Mouse (Mus musculus): Measurements from ENCODE around the gene BC049352. TPM values are rescaled to one million over a fixed set of nuclear protein-coding genes. Genes with fewer than 3 reads are reported as not detected.
A peak's percentile ranks its signal among the peaks of the same experiment; 100 is the strongest.

Gene BC049352
- polyA plus RNA-seq, 1 experiment from 2014 or later: not detected

DNA sequence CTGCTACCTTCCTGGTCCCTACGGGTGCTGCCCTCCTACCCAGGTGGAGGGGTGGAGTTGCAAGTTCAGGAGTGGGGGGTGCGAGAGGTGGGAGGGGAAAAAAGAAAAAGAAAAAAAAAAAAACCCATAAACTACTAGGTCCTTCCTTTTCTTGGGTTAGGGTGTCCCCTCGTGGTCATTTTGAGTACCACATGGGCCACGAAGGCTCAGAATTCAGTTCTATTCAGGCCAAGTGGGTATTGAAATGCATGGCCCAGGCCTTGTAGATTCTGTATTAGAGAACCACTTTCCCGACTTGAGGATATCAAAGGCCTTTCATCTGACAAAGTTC, 35.6 kb upstream of the BC049352 start:
- Histone ChIP-seq H3K9me3 (replicated peaks; ENCODE audit: control insufficient read depth, low read length) (no peaks in the 10 kb centered on the region), H3K27me3 (replicated peaks; ENCODE audit: control insufficient read depth, insufficient read depth, low read length) (peaks cover 35% of the 10 kb centered on the region), H3K4me2 (ENCODE audit: low read length) (peak overlapping the region; percentile 57), H3K4me1 (ENCODE audit: control insufficient read depth, insufficient read depth, low read length) (peaks cover 5% of the 10 kb centered on the region; the same call in 1 of the 2 replicates), H3K9ac (ENCODE audit: low read length) (peak overlapping the region; percentile 35), H3K27ac (ENCODE audit: low read depth, low read length) (no peak overlapping the region), H3K36me3 (ENCODE audit: control insufficient read depth, insufficient read depth, low read length) (no peaks in the 10 kb centered on the region), H3K4me3 (ENCODE audit: low read depth, low read length) (peak overlapping the region; percentile 22)
- DNase-seq (ENCODE audit: low spot score) (peak; percentile 76), ATAC-seq (no peak; the same call in 1 of the 2 replicates)
- WGBS: under 1% methylated on average over 5 of the region's 5 CpGs

DNA sequence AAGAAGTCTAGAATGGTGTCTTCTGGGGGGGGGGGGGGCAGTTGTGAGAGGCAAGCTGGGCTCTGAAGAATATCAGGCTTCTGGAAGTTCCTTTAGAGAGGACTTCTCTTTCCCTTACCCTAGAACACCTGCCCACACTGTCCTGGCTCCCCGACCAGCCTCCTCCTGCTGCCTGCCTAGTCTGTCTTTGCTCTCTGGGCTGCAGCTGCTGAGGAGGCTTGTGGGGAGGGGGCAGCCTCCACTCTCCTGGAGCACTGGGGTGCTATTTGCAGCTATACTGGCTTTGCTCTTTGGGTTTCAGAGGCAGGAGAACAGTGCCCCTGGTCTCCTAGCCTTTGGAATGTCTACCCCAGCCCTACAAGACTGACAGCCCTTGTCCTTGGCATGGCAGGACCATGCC, 30.9 kb upstream of the BC049352 start:
- H3K4me1 ChIP-seq (ENCODE audit: control insufficient read depth, insufficient read depth, low read length): peaks cover 2% of the 10 kb centered on the region; the same call in 1 of the 2 replicates
- H3K4me3 ChIP-seq (ENCODE audit: low read depth, low read length): no peak overlapping the region
- H3K27ac ChIP-seq (ENCODE audit: low read depth, low read length): no peak overlapping the region
- DNase-seq (ENCODE audit: low spot score): no peak
- WGBS: 30% methylated on average over 1 of the region's 1 CpGs
- no peak overlapping the region for H3K4me2 ChIP-seq (ENCODE audit: low read length)
- no peak overlapping the region for H3K9ac ChIP-seq (ENCODE audit: low read length)
- ATAC-seq: no peak
- no peaks in the 10 kb centered on the region for H3K9me3 ChIP-seq (replicated peaks; ENCODE audit: control insufficient read depth, low read length)
- peaks cover 13% of the 10 kb centered on the region for H3K27me3 ChIP-seq (replicated peaks; ENCODE audit: control insufficient read depth, insufficient read depth, low read length)
- H3K36me3 ChIP-seq (ENCODE audit: control insufficient read depth, insufficient read depth, low read length): no peaks in the 10 kb centered on the region

DNA sequence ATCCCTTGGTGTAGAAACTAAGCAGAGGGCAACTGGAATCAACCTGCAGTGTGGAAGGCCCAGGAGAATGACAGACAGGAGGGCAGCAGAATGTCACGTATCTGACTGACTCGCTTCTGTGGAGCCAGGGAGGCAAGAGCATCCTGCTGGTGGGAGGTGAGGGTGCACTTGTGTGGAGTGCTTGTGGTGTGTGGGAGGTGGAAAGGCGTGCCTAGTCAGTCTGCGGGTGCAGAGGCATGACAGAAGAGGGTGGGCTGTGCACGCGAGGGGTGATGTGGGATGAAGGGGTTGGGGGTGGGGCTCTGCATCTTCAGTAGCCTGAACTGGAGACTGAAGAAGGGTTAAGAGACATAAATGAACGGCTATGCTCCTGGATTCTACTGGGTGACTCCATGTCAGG, 28.4 kb upstream of the BC049352 start:
- Histone ChIP-seq H3K9me3 (replicated peaks; ENCODE audit: control insufficient read depth, low read length) (no peaks in the 10 kb centered on the region), H3K4me1 (ENCODE audit: control insufficient read depth, insufficient read depth, low read length) (no peaks in the 10 kb centered on the region), H3K4me2 (ENCODE audit: low read length) (no peak overlapping the region), H3K4me3 (ENCODE audit: low read depth, low read length) (no peak overlapping the region), H3K27me3 (replicated peaks; ENCODE audit: control insufficient read depth, insufficient read depth, low read length) (0 out of 2 replicates have a peak, but pooled peaks cover 4% of the 10 kb centered on the region), H3K9ac (ENCODE audit: low read length) (no peak overlapping the region), H3K27ac (ENCODE audit: low read depth, low read length) (no peak overlapping the region), H3K36me3 (ENCODE audit: control insufficient read depth, insufficient read depth, low read length) (no peaks in the 10 kb centered on the region)
- DNase-seq (ENCODE audit: low spot score) (no peak), ATAC-seq (no peak)
- 74% methylated on average over 7 of the region's 7 CpGs for WGBS

DNA sequence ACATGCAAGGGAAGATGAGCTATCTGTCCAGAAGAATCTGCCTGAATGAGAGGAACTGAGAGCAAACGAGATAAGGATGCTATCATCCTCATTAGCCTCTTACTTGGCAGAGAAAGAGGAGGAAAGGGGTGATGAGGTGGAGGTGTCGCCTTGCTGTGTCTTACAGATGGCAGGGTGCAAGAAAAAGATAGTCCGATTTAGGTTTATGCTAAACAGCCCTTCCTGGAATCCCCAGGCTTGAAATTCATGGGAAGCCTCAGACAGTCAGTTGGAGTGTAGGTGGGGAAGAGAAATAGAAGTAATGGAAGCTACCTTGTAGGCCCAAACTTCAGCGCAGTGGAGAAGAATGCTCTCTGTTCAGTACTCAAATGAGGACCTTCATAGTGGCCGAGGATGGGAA, 13.9 kb upstream of the BC049352 start:
- no peak for DNase-seq (ENCODE audit: low spot score)
- H3K4me3 ChIP-seq (ENCODE audit: low read depth, low read length): no peak overlapping the region
- no peak overlapping the region for H3K9ac ChIP-seq (ENCODE audit: low read length)
- no peak overlapping the region for H3K4me2 ChIP-seq (ENCODE audit: low read length)
- no peaks in the 10 kb centered on the region for H3K27me3 ChIP-seq (replicated peaks; ENCODE audit: control insufficient read depth, insufficient read depth, low read length)
- H3K27ac ChIP-seq (ENCODE audit: low read depth, low read length): no peak overlapping the region
- WGBS: 76% methylated on average over 5 of the region's 5 CpGs
- H3K9me3 ChIP-seq (replicated peaks; ENCODE audit: control insufficient read depth, low read length): no peaks in the 10 kb centered on the region
- no peaks in the 10 kb centered on the region for H3K36me3 ChIP-seq (ENCODE audit: control insufficient read depth, insufficient read depth, low read length)
- H3K4me1 ChIP-seq (ENCODE audit: control insufficient read depth, insufficient read depth, low read length): no peaks in the 10 kb centered on the region
- no peak for ATAC-seq

DNA sequence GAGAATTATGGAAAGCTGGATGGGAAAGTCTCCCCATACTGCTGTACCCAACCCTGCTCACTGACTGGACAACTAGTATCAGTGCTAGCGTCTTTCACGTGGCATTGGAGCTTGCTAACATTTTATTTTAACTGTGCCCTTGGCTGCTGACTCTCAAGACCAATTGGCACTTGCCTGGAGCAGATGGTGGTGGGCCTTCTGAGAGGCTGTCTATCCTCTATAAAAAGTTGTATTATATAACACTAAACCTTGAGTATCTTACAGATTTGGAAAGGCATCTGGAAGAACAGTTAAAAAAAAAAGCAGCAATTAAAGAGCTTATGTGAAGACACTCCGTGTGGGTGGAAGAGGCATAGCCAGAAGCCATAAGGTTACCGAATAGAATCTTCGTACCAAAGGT, 11.7 kb upstream of the BC049352 start:
- WGBS: 86% methylated on average over 5 of the region's 5 CpGs
- Histone ChIP-seq H3K9ac (ENCODE audit: low read length) (no peak overlapping the region), H3K4me3 (ENCODE audit: low read depth, low read length) (no peak overlapping the region), H3K36me3 (ENCODE audit: control insufficient read depth, insufficient read depth, low read length) (no peaks in the 10 kb centered on the region), H3K4me1 (ENCODE audit: control insufficient read depth, insufficient read depth, low read length) (no peaks in the 10 kb centered on the region), H3K4me2 (ENCODE audit: low read length) (no peak overlapping the region), H3K9me3 (replicated peaks; ENCODE audit: control insufficient read depth, low read length) (no peaks in the 10 kb centered on the region), H3K27me3 (replicated peaks; ENCODE audit: control insufficient read depth, insufficient read depth, low read length) (no peaks in the 10 kb centered on the region), H3K27ac (ENCODE audit: low read depth, low read length) (no peak overlapping the region)
- DNase-seq (ENCODE audit: low spot score) (no peak), ATAC-seq (no peak)

DNA sequence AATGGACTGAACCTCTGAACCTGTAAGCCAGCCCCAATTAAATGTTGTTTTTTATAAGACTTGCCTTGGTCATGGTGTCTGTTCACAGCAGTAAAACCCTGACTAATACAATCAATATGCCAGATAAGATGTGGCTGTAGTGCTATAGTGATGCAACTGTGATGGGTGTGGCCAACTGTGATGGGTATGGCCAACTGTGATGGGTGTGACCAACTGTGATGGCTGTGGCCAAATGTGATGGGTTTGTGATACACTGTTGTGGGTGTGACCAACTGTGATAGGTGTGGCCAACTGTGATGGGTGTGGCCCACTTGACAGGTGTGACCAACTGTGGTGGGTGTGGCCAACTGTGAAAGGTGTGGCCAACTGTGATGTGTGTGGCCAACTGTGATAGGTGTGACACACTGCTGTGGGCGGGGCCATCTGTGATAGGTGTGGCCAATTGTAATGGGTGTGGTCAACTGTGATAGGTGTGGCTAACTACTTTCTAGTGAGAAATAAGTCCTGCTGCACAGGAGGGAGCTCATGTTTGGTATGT, 10.7 kb upstream of the BC049352 start:
- H3K27ac ChIP-seq (ENCODE audit: low read depth, low read length): no peak overlapping the region
- no peaks in the 10 kb centered on the region for H3K36me3 ChIP-seq (ENCODE audit: control insufficient read depth, insufficient read depth, low read length)
- H3K9ac ChIP-seq (ENCODE audit: low read length): no peak overlapping the region
- H3K9me3 ChIP-seq (replicated peaks; ENCODE audit: control insufficient read depth, low read length): no peaks in the 10 kb centered on the region
- no peak overlapping the region for H3K4me3 ChIP-seq (ENCODE audit: low read depth, low read length)
- WGBS: 79% methylated on average over 1 of the region's 1 CpGs
- no peaks in the 10 kb centered on the region for H3K27me3 ChIP-seq (replicated peaks; ENCODE audit: control insufficient read depth, insufficient read depth, low read length)
- H3K4me2 ChIP-seq (ENCODE audit: low read length): no peak overlapping the region
- ATAC-seq (no peak), DNase-seq (ENCODE audit: low spot score) (no peak)
- H3K4me1 ChIP-seq (ENCODE audit: control insufficient read depth, insufficient read depth, low read length): no peaks in the 10 kb centered on the region

DNA sequence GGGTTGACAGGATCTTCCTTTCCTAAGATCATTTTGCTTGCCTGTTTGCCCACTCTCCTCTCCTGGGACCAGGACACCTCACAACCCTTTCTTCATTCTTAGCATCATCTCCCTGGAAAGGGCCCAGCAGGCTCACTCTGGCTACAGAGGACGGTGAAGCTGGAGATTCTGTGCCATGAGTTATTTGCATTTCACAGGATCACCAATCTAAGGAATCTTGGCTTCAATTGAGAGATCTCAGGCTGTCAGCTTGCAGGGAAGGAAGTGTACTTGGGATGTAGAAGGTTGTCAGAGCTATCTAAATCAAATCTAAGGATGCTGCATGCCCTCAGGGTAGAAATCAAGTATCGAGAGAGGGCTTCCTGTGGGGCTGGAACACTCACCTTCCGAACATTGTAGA, 8.3 kb upstream of the BC049352 start:
- Histone ChIP-seq H3K36me3 (ENCODE audit: control insufficient read depth, insufficient read depth, low read length) (no peaks in the 10 kb centered on the region), H3K27ac (ENCODE audit: low read depth, low read length) (no peak overlapping the region), H3K9me3 (replicated peaks; ENCODE audit: control insufficient read depth, low read length) (no peaks in the 10 kb centered on the region), H3K9ac (ENCODE audit: low read length) (no peak overlapping the region), H3K27me3 (replicated peaks; ENCODE audit: control insufficient read depth, insufficient read depth, low read length) (no peaks in the 10 kb centered on the region), H3K4me3 (ENCODE audit: low read depth, low read length) (no peak overlapping the region), H3K4me2 (ENCODE audit: low read length) (no peak overlapping the region), H3K4me1 (ENCODE audit: control insufficient read depth, insufficient read depth, low read length) (no peaks in the 10 kb centered on the region)
- DNase-seq (ENCODE audit: low spot score) (no peak), ATAC-seq (no peak)
- 80% methylated on average over 3 of the region's 3 CpGs for WGBS

DNA sequence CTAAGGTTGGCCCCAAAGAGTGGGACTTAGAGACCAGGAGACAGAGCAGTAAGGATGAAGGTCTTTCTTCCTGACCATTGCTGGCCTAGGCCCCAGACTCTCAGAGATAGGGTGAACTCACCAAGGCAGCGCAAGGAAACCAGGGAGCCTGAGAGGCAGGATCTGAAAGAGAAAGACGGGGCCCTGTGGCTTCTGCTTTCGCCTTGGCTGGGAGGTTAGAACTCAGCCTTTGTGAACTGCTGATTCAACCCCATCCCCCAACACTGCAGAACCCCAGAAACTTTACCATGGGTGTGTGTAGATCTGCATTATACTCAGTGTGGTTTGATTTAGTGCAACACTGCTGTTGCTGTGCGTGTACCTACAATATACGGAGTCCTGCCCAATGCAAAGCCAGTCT, 2.5 kb upstream of the BC049352 start:
- H3K9ac ChIP-seq (ENCODE audit: low read length): no peak overlapping the region
- H3K4me3 ChIP-seq (ENCODE audit: low read depth, low read length): no peak overlapping the region
- ATAC-seq: no peak
- H3K27me3 ChIP-seq (replicated peaks; ENCODE audit: control insufficient read depth, insufficient read depth, low read length): no peaks in the 10 kb centered on the region
- no peak overlapping the region for H3K27ac ChIP-seq (ENCODE audit: low read depth, low read length)
- no peaks in the 10 kb centered on the region for H3K4me1 ChIP-seq (ENCODE audit: control insufficient read depth, insufficient read depth, low read length)
- no peaks in the 10 kb centered on the region for H3K36me3 ChIP-seq (ENCODE audit: control insufficient read depth, insufficient read depth, low read length)
- WGBS: 87% methylated on average over 5 of the region's 5 CpGs
- H3K9me3 ChIP-seq (replicated peaks; ENCODE audit: control insufficient read depth, low read length): no peaks in the 10 kb centered on the region
- DNase-seq (ENCODE audit: low spot score): no peak
- H3K4me2 ChIP-seq (ENCODE audit: low read length): no peak overlapping the region

DNA sequence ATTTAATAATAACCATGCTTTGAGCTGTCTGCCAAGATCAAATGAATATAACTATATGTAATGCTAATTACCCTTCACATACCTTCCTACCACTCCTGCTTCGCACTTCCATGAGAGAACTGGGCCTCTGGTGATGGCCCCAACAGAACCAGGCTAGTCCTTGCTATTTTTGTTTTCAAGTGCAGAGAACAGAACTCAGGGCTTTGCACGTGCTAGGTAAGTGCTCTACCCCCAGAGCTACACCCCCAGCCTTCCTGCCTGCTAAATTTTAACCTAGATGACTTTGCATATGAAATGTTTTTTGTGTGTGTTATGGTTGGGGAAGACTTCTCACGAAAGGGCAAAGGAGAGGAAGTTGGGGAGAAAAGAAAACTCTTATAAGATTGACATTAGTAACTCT, 714 bp downstream of the BC049352 start:
- H3K9ac ChIP-seq (ENCODE audit: low read length): no peak overlapping the region
- no peaks in the 10 kb centered on the region for H3K36me3 ChIP-seq (ENCODE audit: control insufficient read depth, insufficient read depth, low read length)
- no peak overlapping the region for H3K4me2 ChIP-seq (ENCODE audit: low read length)
- WGBS: 67% methylated on average over 3 of the region's 3 CpGs
- no peaks in the 10 kb centered on the region for H3K27me3 ChIP-seq (replicated peaks; ENCODE audit: control insufficient read depth, insufficient read depth, low read length)
- H3K27ac ChIP-seq (ENCODE audit: low read depth, low read length): no peak overlapping the region
- H3K4me3 ChIP-seq (ENCODE audit: low read depth, low read length): no peak overlapping the region
- DNase-seq (ENCODE audit: low spot score) (no peak), ATAC-seq (no peak)
- H3K4me1 ChIP-seq (ENCODE audit: control insufficient read depth, insufficient read depth, low read length): no peaks in the 10 kb centered on the region
- no peaks in the 10 kb centered on the region for H3K9me3 ChIP-seq (replicated peaks; ENCODE audit: control insufficient read depth, low read length)
